Mouse (Mus musculus): ENCODE results near the gene Dap3. TPM values are rescaled to one million over a fixed set of nuclear protein-coding genes. Genes with fewer than 3 reads are reported as not detected.
A peak's percentile ranks its signal among the peaks of the same experiment; 100 is the strongest.

The Dap3 gene
- total RNA-seq, 1 experiment, result 168 TPM

DNA sequence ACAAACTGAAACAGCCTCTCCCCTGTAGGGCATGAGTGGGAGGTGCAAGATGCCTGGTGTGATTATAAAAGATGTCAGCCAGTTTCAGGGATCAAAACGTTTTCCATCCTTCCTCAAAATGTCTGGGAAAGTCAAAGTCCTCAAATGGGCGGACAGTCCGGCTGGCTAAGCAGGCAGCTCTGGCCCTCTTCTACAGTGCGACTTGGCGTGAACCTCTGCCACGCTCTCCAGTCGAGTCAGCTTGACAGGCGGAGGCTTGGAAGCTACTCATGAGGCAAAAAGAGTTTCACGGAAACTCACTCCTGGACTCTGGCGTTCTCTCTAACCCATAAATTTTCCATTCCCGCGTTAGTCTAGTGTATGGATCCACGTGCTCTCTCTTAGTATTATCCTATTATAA is 32.0 kb downstream of the Dap3 start:
- in situ Hi-C loops (cut with MboI; ENCODE audit: low sequenced_read_pairs in 2 of 2, unreplicated experiment in 2 of 2), result no loop called here
- no peak for TF ChIP-seq HCFC1 (IDR thresholded peaks at IDR 0.05; ENCODE audit: borderline replicate concordance, insufficient read depth, low read length)
- no peak for TF ChIP-seq ZC3H11A (IDR thresholded peaks at IDR 0.05; ENCODE audit: borderline replicate concordance, low read depth, low read length)
- no peak for TF ChIP-seq ZNF384 (IDR thresholded peaks at IDR 0.05; ENCODE audit: low read depth, low read length)
- no peak for TF ChIP-seq MAFK (IDR thresholded peaks at IDR 0.05; ENCODE audit: insufficient read depth, low read depth, low read length)
- TF ChIP-seq CHD2 (IDR thresholded peaks at IDR 0.05; ENCODE audit: low read depth, low read length), result no peak

DNA sequence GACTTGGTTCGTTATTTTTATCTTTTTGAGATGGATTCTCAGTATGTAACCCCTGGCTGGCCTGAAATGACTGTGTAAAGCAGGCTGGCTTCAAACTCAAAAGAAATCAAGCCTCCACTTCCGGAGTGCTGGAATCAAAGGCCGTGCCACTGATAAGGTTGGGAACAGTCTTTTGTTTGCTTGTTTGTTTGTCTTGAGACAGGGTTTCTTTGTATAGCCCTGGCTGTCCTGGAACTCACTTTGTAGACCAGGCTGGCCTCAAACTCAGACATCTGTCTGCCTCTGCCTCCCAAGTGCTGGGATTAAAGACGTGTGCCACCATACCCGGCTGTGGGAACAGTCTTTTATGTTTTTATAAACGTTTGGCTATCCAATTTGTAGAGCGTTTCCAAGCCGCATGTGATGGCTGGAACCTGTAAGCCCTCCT is 36.6 kb downstream of the Dap3 start:
- peaks cover 0 to 3% of the 10 kb centered on the region in 2 experiments; a peak in 1 of 4 replicates for H3K4me1 ChIP-seq (ENCODE audit: control insufficient read depth in 2 of 2, insufficient read depth in 2 of 2, low read length in 2 of 2, poor library complexity in 1 of 2)
- TF ChIP-seq ZNF384 (IDR thresholded peaks at IDR 0.05; ENCODE audit: low read depth, low read length) (no peak), CHD2 (IDR thresholded peaks at IDR 0.05; ENCODE audit: low read depth, low read length) (no peak), ZC3H11A (IDR thresholded peaks at IDR 0.05; ENCODE audit: borderline replicate concordance, low read depth, low read length) (no peak)
- H3K4me3 ChIP-seq (ENCODE audit: insufficient read depth in 1 of 2, low read depth in 1 of 2, low read length in 2 of 2, poor library complexity in 1 of 2, severe bottlenecking in 1 of 2), result peak overlapping the region; percentile 84 to 87
- no peaks in the 10 kb centered on the region for H3K9me3 ChIP-seq (ENCODE audit: control insufficient read depth, insufficient read depth, low read depth, low read length)
- H3K36me3 ChIP-seq (ENCODE audit: control insufficient read depth, insufficient read depth, low read length, poor library complexity, severe bottlenecking), result peaks cover 32% of the 10 kb centered on the region
- peak overlapping the region; percentile 64; the same call in 1 of the 2 replicates for H3K27ac ChIP-seq (ENCODE audit: insufficient read depth, low read depth, low read length, poor library complexity, severe bottlenecking)
- no peak for DNase-seq (ENCODE audit: low read depth, low spot score)
- in situ Hi-C loops (cut with MboI; ENCODE audit: low sequenced_read_pairs in 2 of 2, unreplicated experiment in 2 of 2), result no loop called here
- H3K9ac ChIP-seq (ENCODE audit: insufficient read depth, low read depth, low read length, poor library complexity, severe bottlenecking), result peak overlapping the region; percentile 91; the same call in 1 of the 2 replicates

More for the DNA sequence above, 32.0 kb downstream of the Dap3 start:
- no peak for DNase-seq (ENCODE audit: low read depth, low spot score)
- H3K27ac ChIP-seq (ENCODE audit: insufficient read depth, low read depth, low read length, poor library complexity, severe bottlenecking), result no peak overlapping the region
- H3K36me3 ChIP-seq (ENCODE audit: control insufficient read depth, insufficient read depth, low read length, poor library complexity, severe bottlenecking), result peaks cover 23% of the 10 kb centered on the region
- no peak overlapping the region for H3K9ac ChIP-seq (ENCODE audit: insufficient read depth, low read depth, low read length, poor library complexity, severe bottlenecking)
- H3K4me3 ChIP-seq (ENCODE audit: insufficient read depth in 1 of 2, low read depth in 1 of 2, low read length in 2 of 2, poor library complexity in 1 of 2, severe bottlenecking in 1 of 2), result no peak overlapping the region
- no peaks in the 10 kb centered on the region for H3K4me1 ChIP-seq (ENCODE audit: control insufficient read depth in 2 of 2, insufficient read depth in 2 of 2, low read length in 2 of 2, poor library complexity in 1 of 2)
- no peaks in the 10 kb centered on the region for H3K9me3 ChIP-seq (ENCODE audit: control insufficient read depth, insufficient read depth, low read depth, low read length)

DNA sequence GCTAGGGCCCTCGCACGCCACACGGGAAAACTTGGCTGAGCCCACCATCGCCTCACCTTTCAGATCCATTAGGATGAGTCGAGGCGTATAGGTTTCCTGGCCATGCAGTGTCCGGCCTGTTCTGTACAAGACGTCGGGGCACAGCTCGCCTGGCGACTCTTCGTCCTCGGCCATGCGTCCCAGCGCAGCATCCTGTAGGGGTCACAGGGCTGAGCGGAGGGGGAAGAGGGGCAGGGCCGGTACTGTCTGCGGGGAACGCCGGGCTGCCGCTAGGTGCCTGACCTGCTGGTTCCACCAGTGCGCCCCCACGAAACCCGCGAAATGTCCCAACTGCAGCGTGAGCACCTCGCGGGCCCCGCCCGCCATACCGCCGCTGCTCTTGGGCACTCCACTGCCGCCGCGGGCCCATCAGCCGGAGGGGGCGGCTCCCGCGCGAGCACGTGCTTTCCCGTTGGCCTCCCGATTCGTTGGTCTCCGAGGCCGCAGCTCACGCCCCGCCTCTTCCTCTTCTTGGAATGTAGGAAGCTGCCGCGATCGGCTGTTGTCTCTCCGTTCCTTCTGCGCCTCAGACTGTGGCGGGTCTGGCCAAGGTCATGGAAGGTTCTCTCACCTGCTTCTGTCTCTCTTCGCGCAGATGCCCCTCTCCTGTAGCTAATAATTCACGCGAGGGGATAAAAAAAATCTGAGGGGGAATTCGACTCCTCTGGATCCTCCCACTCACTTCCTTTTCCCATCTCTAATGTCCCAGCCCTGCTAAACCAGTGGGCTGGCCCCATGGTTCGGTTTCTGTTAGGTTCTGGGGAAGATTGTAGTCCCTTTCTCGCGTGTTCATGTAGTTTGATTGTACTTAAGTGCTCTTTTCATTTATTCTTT is 37.2 kb downstream of the Dap3 start, which contains the start of gene Msto1:
Gene Msto1, minus strand, starts transcription at position 489 of the 873 bp plus-strand sequence.
- peak; percentile 90 for DNase-seq (ENCODE audit: low read depth, low spot score)
- in situ Hi-C loops (cut with MboI; ENCODE audit: low sequenced_read_pairs in 2 of 2, unreplicated experiment in 2 of 2), result no loop called here
- H3K9me3 ChIP-seq (ENCODE audit: control insufficient read depth, insufficient read depth, low read depth, low read length), result no peaks in the 10 kb centered on the region
- H3K9ac ChIP-seq (ENCODE audit: insufficient read depth, low read depth, low read length, poor library complexity, severe bottlenecking), result peak within 1 kb of the TSS; percentile 94
- H3K4me3 ChIP-seq (ENCODE audit: insufficient read depth in 1 of 2, low read depth in 1 of 2, low read length in 2 of 2, poor library complexity in 1 of 2, severe bottlenecking in 1 of 2), result peak within 1 kb of the TSS; percentile 84 to 87
- TF ChIP-seq HCFC1 (IDR thresholded peaks at IDR 0.05; ENCODE audit: borderline replicate concordance, insufficient read depth, low read length) (no peak; the same call in 1 of the 2 replicates), CHD2 (IDR thresholded peaks at IDR 0.05; ENCODE audit: low read depth, low read length) (no peak), MAFK (IDR thresholded peaks at IDR 0.05; ENCODE audit: insufficient read depth, low read depth, low read length) (no peak), ZNF384 (IDR thresholded peaks at IDR 0.05; ENCODE audit: low read depth, low read length) (no peak), ZC3H11A (IDR thresholded peaks at IDR 0.05; ENCODE audit: borderline replicate concordance, low read depth, low read length) (no peak)
- H3K4me1 ChIP-seq (ENCODE audit: control insufficient read depth in 2 of 2, insufficient read depth in 2 of 2, low read length in 2 of 2, poor library complexity in 1 of 2), result peaks cover 0 to 5% of the 10 kb centered on the region in 2 experiments; a peak in 2 of 4 replicates
- peak within 1 kb of the TSS; percentile 64 for H3K27ac ChIP-seq (ENCODE audit: insufficient read depth, low read depth, low read length, poor library complexity, severe bottlenecking)
- peaks cover 38% of the 10 kb centered on the region for H3K36me3 ChIP-seq (ENCODE audit: control insufficient read depth, insufficient read depth, low read length, poor library complexity, severe bottlenecking)

DNA sequence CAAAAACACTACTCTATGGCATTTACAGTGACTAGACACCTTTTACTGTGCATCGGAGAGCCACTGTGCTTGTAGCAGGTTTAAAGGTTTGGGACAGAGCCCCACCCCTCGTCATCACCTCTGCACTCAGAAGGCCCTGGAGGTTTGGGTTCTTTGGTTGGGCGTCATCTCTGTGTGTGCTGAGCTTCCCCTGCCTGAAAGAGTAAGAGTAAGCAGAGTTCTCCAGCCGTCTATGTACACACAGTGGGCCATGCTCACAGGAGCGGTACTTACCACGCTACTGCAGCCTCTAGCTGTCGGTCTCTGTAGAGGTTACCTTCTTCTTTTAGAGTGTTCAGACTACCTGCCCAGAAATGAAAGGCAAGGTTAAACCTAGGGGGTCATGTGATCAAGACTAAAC is 38.4 kb downstream of the Dap3 start:
- Histone ChIP-seq H3K9me3 (ENCODE audit: control insufficient read depth, insufficient read depth, low read depth, low read length) (no peaks in the 10 kb centered on the region), H3K9ac (ENCODE audit: insufficient read depth, low read depth, low read length, poor library complexity, severe bottlenecking) (peak overlapping the region; percentile 29; the same call in 1 of the 2 replicates), H3K4me1 (ENCODE audit: control insufficient read depth in 2 of 2, insufficient read depth in 2 of 2, low read length in 2 of 2, poor library complexity in 1 of 2) (peaks cover 0 to 9% of the 10 kb centered on the region in 2 experiments; a peak in 2 of 4 replicates), H3K27ac (ENCODE audit: insufficient read depth, low read depth, low read length, poor library complexity, severe bottlenecking) (no peak overlapping the region), H3K4me3 (ENCODE audit: insufficient read depth in 1 of 2, low read depth in 1 of 2, low read length in 2 of 2, poor library complexity in 1 of 2, severe bottlenecking in 1 of 2) (peak overlapping the region; percentile 84 to 87), H3K36me3 (ENCODE audit: control insufficient read depth, insufficient read depth, low read length, poor library complexity, severe bottlenecking) (peaks cover 49% of the 10 kb centered on the region)
- no peak for TF ChIP-seq ZC3H11A (IDR thresholded peaks at IDR 0.05; ENCODE audit: borderline replicate concordance, low read depth, low read length)
- no peak for TF ChIP-seq CHD2 (IDR thresholded peaks at IDR 0.05; ENCODE audit: low read depth, low read length)
- no peak for TF ChIP-seq HCFC1 (IDR thresholded peaks at IDR 0.05; ENCODE audit: borderline replicate concordance, insufficient read depth, low read length)
- TF ChIP-seq ZNF384 (IDR thresholded peaks at IDR 0.05; ENCODE audit: low read depth, low read length), result no peak
- TF ChIP-seq MAFK (IDR thresholded peaks at IDR 0.05; ENCODE audit: insufficient read depth, low read depth, low read length), result no peak
- in situ Hi-C loops (cut with MboI; ENCODE audit: low sequenced_read_pairs in 2 of 2, unreplicated experiment in 2 of 2), result no loop called here
- no peak for DNase-seq (ENCODE audit: low read depth, low spot score)
